Mouse (Mus musculus): ENCODE data around the gene Gm21977. TPM values are rescaled to one million over a fixed set of nuclear protein-coding genes. Genes with fewer than 3 reads are reported as not detected.

Gene Gm21977
- polyA plus RNA-seq (2015; fragmentation: Illumina TruSeq; extraction: RNeasy Lipid Tissue Mini Kit (QIAGEN cat#74804); ENCODE audit: insufficient read depth, low replicate concordance), result not detected

DNA sequence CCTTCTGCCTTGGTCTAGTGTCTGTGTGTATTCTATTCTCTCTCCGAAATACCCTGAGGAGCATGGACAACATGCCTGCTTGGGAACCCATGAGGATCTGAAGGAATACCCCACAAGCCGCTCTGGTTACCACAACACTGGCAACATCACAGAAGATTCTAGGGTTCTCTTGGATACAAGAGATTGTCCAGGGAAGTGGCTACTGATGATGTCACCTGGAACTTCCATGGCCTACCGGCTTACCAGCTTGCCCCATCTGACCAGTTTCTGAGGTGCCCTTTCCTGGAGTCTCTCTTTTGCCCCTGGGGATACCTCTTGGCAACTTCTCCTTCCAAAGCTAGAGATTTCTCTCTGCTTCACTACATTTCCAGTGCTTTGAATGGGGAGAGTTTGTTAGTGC, at the start of gene Gm21977:
Gene Gm21977 (minus strand): TSS at position 101 of the 400 bp plus-strand sequence.

Other genes with a start within 250 kb of the Gm21977 start
- not detected for gene Gm3633, start 211.6 kb downstream of the Gm21977 start, polyA plus RNA-seq (2015; fragmentation: Illumina TruSeq; extraction: RNeasy Lipid Tissue Mini Kit (QIAGEN cat#74804); ENCODE audit: insufficient read depth, low replicate concordance)
- gene Gm10378, start 197.5 kb downstream of the Gm21977 start, polyA plus RNA-seq (2015; fragmentation: Illumina TruSeq; extraction: RNeasy Lipid Tissue Mini Kit (QIAGEN cat#74804); ENCODE audit: insufficient read depth, low replicate concordance), result not detected
- not detected for gene Gm3015, start 84.7 kb downstream of the Gm21977 start, polyA plus RNA-seq (2015; fragmentation: Illumina TruSeq; extraction: RNeasy Lipid Tissue Mini Kit (QIAGEN cat#74804); ENCODE audit: insufficient read depth, low replicate concordance)
- gene Gm10377, start 55.5 kb downstream of the Gm21977 start, polyA plus RNA-seq (2015; fragmentation: Illumina TruSeq; extraction: RNeasy Lipid Tissue Mini Kit (QIAGEN cat#74804); ENCODE audit: insufficient read depth, low replicate concordance), result not detected
- not detected for gene Gm8082, start 140.1 kb upstream of the Gm21977 start, polyA plus RNA-seq (2015; fragmentation: Illumina TruSeq; extraction: RNeasy Lipid Tissue Mini Kit (QIAGEN cat#74804); ENCODE audit: insufficient read depth, low replicate concordance)
- not detected for gene Gm10376, start 162.2 kb upstream of the Gm21977 start, polyA plus RNA-seq (2015; fragmentation: Illumina TruSeq; extraction: RNeasy Lipid Tissue Mini Kit (QIAGEN cat#74804); ENCODE audit: insufficient read depth, low replicate concordance)
- not detected for gene Gm8094, start 223.2 kb upstream of the Gm21977 start, polyA plus RNA-seq (2015; fragmentation: Illumina TruSeq; extraction: RNeasy Lipid Tissue Mini Kit (QIAGEN cat#74804); ENCODE audit: insufficient read depth, low replicate concordance)
- not detected for gene Gm8104, start 247.1 kb upstream of the Gm21977 start, polyA plus RNA-seq (2015; fragmentation: Illumina TruSeq; extraction: RNeasy Lipid Tissue Mini Kit (QIAGEN cat#74804); ENCODE audit: insufficient read depth, low replicate concordance)

All from spleen, adult 10 weeks (tissue).